Mouse (Mus musculus): ENCODE measurements around the gene Slc2a9.

GRCm38 (mm10) chr5:38480822-38481707, 21.9 kb downstream of the Slc2a9 start:
- TF ChIP-seq FLI1 (IDR thresholded peaks at IDR 0.05; ENCODE audit: low read length) (no peak), GATA1 (IDR thresholded peaks at IDR 0.05; ENCODE audit: borderline replicate concordance, low read length) (no peak)

Data from megakaryocyte, embryonic 14.5 days (primary cell).